ENCODE assay signal across 8 mouse cellular contexts in the genomic region with DNA sequence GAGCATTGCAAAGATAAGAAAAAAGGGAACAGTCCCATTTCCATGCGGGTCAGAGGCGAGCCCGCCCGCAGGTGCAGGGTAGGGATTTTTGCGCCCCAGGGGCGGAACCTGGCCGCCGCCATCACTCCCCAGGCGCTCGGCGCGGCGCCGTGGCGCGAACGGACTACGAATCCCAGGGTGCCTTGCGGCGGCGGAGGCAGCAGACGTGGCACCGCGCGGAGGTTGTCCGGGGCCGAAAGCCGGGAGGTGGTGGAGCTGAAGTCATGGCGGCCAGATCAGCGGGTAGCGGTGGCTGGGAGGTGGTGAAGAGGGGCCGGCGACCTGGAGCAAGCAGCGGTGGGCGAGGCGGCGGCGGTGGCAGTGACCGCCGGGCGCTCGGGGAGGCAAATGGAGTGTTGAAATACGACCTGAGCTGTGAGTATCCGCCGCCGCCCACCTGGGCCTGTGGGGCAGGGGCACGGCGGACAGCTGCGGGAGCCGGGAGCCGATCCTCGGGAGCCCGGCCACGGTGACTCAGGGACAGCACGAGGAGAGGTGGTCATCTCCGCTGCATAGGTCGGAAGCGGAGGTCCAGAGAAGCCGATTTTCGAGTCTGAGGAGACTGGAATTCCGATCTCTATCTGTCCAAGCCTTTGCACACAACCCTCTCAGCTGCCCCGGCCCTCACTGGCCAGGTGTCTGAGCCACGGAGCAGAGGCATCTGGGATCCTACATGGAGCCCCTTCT. TPM values are rescaled to one million over a fixed set of nuclear protein-coding genes. Genes with fewer than 3 reads are reported as not detected.
DNase-seq lines count a peak whose midpoint lies in the region; ATAC-seq and TF ChIP-seq lines count a peak whose summit lies in the region.

No protein-coding gene starts in this region.

- peak overlapping the region; percentile 84 for H3K4me3 ChIP-seq in limb, embryonic 11.5 days (ENCODE audit: low read depth, low read length)
- peak overlapping the region; percentile 88 for H3K4me3 ChIP-seq in midbrain, embryonic 13.5 days (replicated peaks)
- peak overlapping the region; percentile 73 for H3K4me3 ChIP-seq in small intestine, adult 2 months (ENCODE audit: low read depth, low read length)

- no peaks in the 10 kb centered on the region for H3K9me3 ChIP-seq in limb, embryonic 11.5 days (ENCODE audit: control insufficient read depth, low read length)
- no peaks in the 10 kb centered on the region for H3K9me3 ChIP-seq in midbrain, embryonic 13.5 days

- DNase-seq in layer of hippocampus, adult 11-12 months (ENCODE audit: low spot score): peak; percentile 88
- no peak for DNase-seq in layer of hippocampus, adult 9-10 months (ENCODE audit: low spot score)
- peak; percentile 92 for DNase-seq in embryo, embryonic 9.5 days (ENCODE audit: extremely low spot score)
- DNase-seq in kidney, adult 11 months: peak; percentile 87
- peak; percentile 95 for DNase-seq in limb, embryonic 11.5 days (ENCODE audit: low spot score)

- peak; percentile 83 for TF ChIP-seq POLR2A in small intestine, adult 2 months (IDR thresholded peaks at IDR 0.05; ENCODE audit: low read depth, low read length)

- TF ChIP-seq CTCF in small intestine, adult 2 months (IDR thresholded peaks at IDR 0.05; ENCODE audit: extremely low read depth, insufficient read length, insufficient replicate concordance, low read depth, low read length): no peak

- peaks cover 29% of the 10 kb centered on the region for H3K36me3 ChIP-seq in limb, embryonic 11.5 days (ENCODE audit: control insufficient read depth, insufficient read depth, low read length)
- peaks cover 66% of the 10 kb centered on the region for H3K36me3 ChIP-seq in midbrain, embryonic 13.5 days
- peaks cover 31% of the 10 kb centered on the region for H3K36me3 ChIP-seq in small intestine, adult 2 months (ENCODE audit: control insufficient read depth, insufficient read depth, low read length)

- peak overlapping the region; percentile 90 for H3K9ac ChIP-seq in limb, embryonic 11.5 days (ENCODE audit: low read length)
- H3K9ac ChIP-seq in midbrain, embryonic 13.5 days (replicated peaks): peak overlapping the region; percentile 93

- no peak overlapping the region for H3K27ac ChIP-seq in limb, embryonic 11.5 days (replicated peaks; ENCODE audit: low read depth, low read length)
- peak overlapping the region; percentile 66 for H3K27ac ChIP-seq in midbrain, embryonic 13.5 days
- H3K27ac ChIP-seq in small intestine, adult 2 months (ENCODE audit: insufficient read depth, low read depth, low read length): peak overlapping the region; percentile 3; the same call in 1 of the 2 replicates

- ATAC-seq in granulocyte monocyte progenitor cell, adult 5-6 weeks (replicated peaks; ENCODE audit: poor library complexity, severe bottlenecking): peak; percentile 94
- ATAC-seq in limb, embryonic 11.5 days (ENCODE audit: insufficient number of reproducible peaks, low FRiP score, low TSS enrichment, low read depth): peak; percentile 91
- peak; percentile 91 for ATAC-seq in midbrain, embryonic 13.5 days

- peak overlapping the region; percentile 72 for H3K4me2 ChIP-seq in limb, embryonic 11.5 days (ENCODE audit: low read depth, severe bottlenecking)
- peak overlapping the region; percentile 80 for H3K4me2 ChIP-seq in midbrain, embryonic 13.5 days (replicated peaks)

- H3K4me1 ChIP-seq in limb, embryonic 11.5 days (ENCODE audit: control insufficient read depth, insufficient read depth, low read length): peaks cover 5% of the 10 kb centered on the region; the same call in 1 of the 2 replicates
- H3K4me1 ChIP-seq in midbrain, embryonic 13.5 days (replicated peaks): peaks cover 21% of the 10 kb centered on the region
- H3K4me1 ChIP-seq in small intestine, adult 2 months (ENCODE audit: control insufficient read depth, insufficient read depth, insufficient read length, low read length): peaks cover 4% of the 10 kb centered on the region; the same call in 1 of the 2 replicates

- under 1% methylated on average over 63 of the region's 63 CpGs for WGBS in limb, embryonic 11.5 days
- under 1% methylated on average over 63 of the region's 63 CpGs for WGBS in midbrain, embryonic 13.5 days
- under 1% methylated on average over 63 of the region's 63 CpGs for WGBS in small intestine, adult 2 months

- no peaks in the 10 kb centered on the region for H3K27me3 ChIP-seq in limb, embryonic 11.5 days (ENCODE audit: control insufficient read depth, insufficient read depth, low read length)
- no peaks in the 10 kb centered on the region for H3K27me3 ChIP-seq in midbrain, embryonic 13.5 days
- no peaks in the 10 kb centered on the region for H3K27me3 ChIP-seq in small intestine, adult 2 months (ENCODE audit: control insufficient read depth, insufficient read depth, low read length)

RNA-seq across cellular contexts. Expression of a gene that starts 1.8 kb away (rescaled TPM):
- 40.7 and 48.5 TPM in 2 replicates for total RNA-seq in granulocyte monocyte progenitor cell, adult 5-6 weeks (2014; fragmentation: Nextera tagmentation)
- 21.5 and 24.9 TPM in 2 replicates for total RNA-seq in granulocyte monocyte progenitor cell, adult 5-6 weeks (2017)
- 49.3 and 50.9 TPM in 2 replicates for polyA plus RNA-seq in limb, embryonic 11.5 days (2014; fragmentation: Nextera tagmentation; extraction: Ambion mirVana)
- polyA plus RNA-seq in midbrain, embryonic 13.5 days (2015; fragmentation: Nextera tagmentation; extraction: Ambion mirVana): 57.7 and 59.7 TPM in 2 replicates
- polyA plus RNA-seq in small intestine, adult 2 months (2012; rRNA removed): 77.1 and 115 TPM in 2 replicates

RNA-seq across cellular contexts. Expression of a gene that starts 18.9 kb away (rescaled TPM):
- total RNA-seq in granulocyte monocyte progenitor cell, adult 5-6 weeks (2014; fragmentation: Nextera tagmentation): 8.9 and 27.6 TPM in 2 replicates
- total RNA-seq in granulocyte monocyte progenitor cell, adult 5-6 weeks (2017): 7.7 and 12.5 TPM in 2 replicates
- 33.0 and 35.7 TPM in 2 replicates for polyA plus RNA-seq in limb, embryonic 11.5 days (2014; fragmentation: Nextera tagmentation; extraction: Ambion mirVana)
- polyA plus RNA-seq in midbrain, embryonic 13.5 days (2015; fragmentation: Nextera tagmentation; extraction: Ambion mirVana): 23.3 and 29.2 TPM in 2 replicates
- polyA plus RNA-seq in small intestine, adult 2 months (2012; rRNA removed): 4.1 and 10.2 TPM in 2 replicates

RNA-seq across cellular contexts. Expression of a gene that starts 38.0 kb away (rescaled TPM):
- total RNA-seq in granulocyte monocyte progenitor cell, adult 5-6 weeks (2014; fragmentation: Nextera tagmentation): 361 and 454 TPM in 2 replicates
- 300 and 325 TPM in 2 replicates for total RNA-seq in granulocyte monocyte progenitor cell, adult 5-6 weeks (2017)
- 384 and 395 TPM in 2 replicates for polyA plus RNA-seq in limb, embryonic 11.5 days (2014; fragmentation: Nextera tagmentation; extraction: Ambion mirVana)
- polyA plus RNA-seq in midbrain, embryonic 13.5 days (2015; fragmentation: Nextera tagmentation; extraction: Ambion mirVana): 270 and 306 TPM in 2 replicates
- polyA plus RNA-seq in small intestine, adult 2 months (2012; rRNA removed): 161 and 211 TPM in 2 replicates

RNA-seq across cellular contexts. Expression of a gene that starts 43.6 kb away (rescaled TPM):
- 78.8 and 147 TPM in 2 replicates for total RNA-seq in granulocyte monocyte progenitor cell, adult 5-6 weeks (2014; fragmentation: Nextera tagmentation)
- total RNA-seq in granulocyte monocyte progenitor cell, adult 5-6 weeks (2017): 124 and 152 TPM in 2 replicates
- polyA plus RNA-seq in limb, embryonic 11.5 days (2014; fragmentation: Nextera tagmentation; extraction: Ambion mirVana): 117 and 122 TPM in 2 replicates
- 14.1 and 16.6 TPM in 2 replicates for polyA plus RNA-seq in midbrain, embryonic 13.5 days (2015; fragmentation: Nextera tagmentation; extraction: Ambion mirVana)
- polyA plus RNA-seq in small intestine, adult 2 months (2012; rRNA removed): 51.8 and 81.9 TPM in 2 replicates

RNA-seq across cellular contexts. Expression of a gene that starts 51.7 kb away (rescaled TPM):
- total RNA-seq in granulocyte monocyte progenitor cell, adult 5-6 weeks (2014; fragmentation: Nextera tagmentation): 84.7 and 111 TPM in 2 replicates
- total RNA-seq in granulocyte monocyte progenitor cell, adult 5-6 weeks (2017): 66.4 and 80.2 TPM in 2 replicates
- 5.4 and 7.9 TPM in 2 replicates for polyA plus RNA-seq in limb, embryonic 11.5 days (2014; fragmentation: Nextera tagmentation; extraction: Ambion mirVana)
- polyA plus RNA-seq in midbrain, embryonic 13.5 days (2015; fragmentation: Nextera tagmentation; extraction: Ambion mirVana): 5.6 and 6.8 TPM in 2 replicates
- polyA plus RNA-seq in small intestine, adult 2 months (2012; rRNA removed): 285 and 579 TPM in 2 replicates
